Mouse (Mus musculus) testis, adult 2 months (tissue): ENCODE measurements around the gene Foxn3. TPM values are rescaled to one million over a fixed set of nuclear protein-coding genes. Genes with fewer than 3 reads are reported as not detected.

ENCODE experiments used
- H3K27ac ChIP-seq: fragments of 200-500 bp; 2 replicates; pipeline ENCODE4 v1.5.1; 2012; ENCODE audit warnings: low read depth, low read length; ENCODE audit not compliant: control insufficient read depth, insufficient read depth
- H3K27me3 ChIP-seq: fragments of 200-500 bp; 2 replicates; pipeline ENCODE4 v1.6.1; 2012; ENCODE audit warnings: mild to moderate bottlenecking, low read length, moderate library complexity; ENCODE audit not compliant: control insufficient read depth, insufficient read depth
- H3K36me3 ChIP-seq: fragments of 200-500 bp; 2 replicates; pipeline ENCODE4 v1.6.1; 2012; ENCODE audit warnings: mild to moderate bottlenecking, low read length; ENCODE audit not compliant: control insufficient read depth, insufficient read depth
- H3K4me1 ChIP-seq: fragments of 200-500 bp; 2 replicates; pipeline ENCODE4 v1.6.1; 2012; ENCODE audit warnings: low read length; ENCODE audit not compliant: control insufficient read depth, insufficient read depth
- H3K4me3 ChIP-seq: fragments of 200-500 bp; 2 replicates; pipeline ENCODE4 v1.5.1; 2012; ENCODE audit warnings: low read depth, mild to moderate bottlenecking, low read length, moderate library complexity, mixed read lengths; ENCODE audit not compliant: control insufficient read depth
- CTCF ChIP-seq: fragments of 200-500 bp; IDR thresholded peaks from 2 replicates; pipeline ENCODE4 v1.5.1; 2012; ENCODE audit warnings: low read depth, mild to moderate bottlenecking, inconsistent platforms, low read length, moderate library complexity; ENCODE audit not compliant: control insufficient read depth, insufficient read depth, insufficient replicate concordance
- POLR2A ChIP-seq: fragments of 200-500 bp; IDR thresholded peaks from 2 replicates; pipeline ENCODE4 v1.6.1; 2012; ENCODE audit warnings: low read depth, mild to moderate bottlenecking, inconsistent platforms, low read length, moderate library complexity; ENCODE audit not compliant: control insufficient read depth
- polyA plus RNA-seq: library from polyadenylated mRNA; depleted of rRNA; stranded (reverse); fragments of >200 nt; gene quantifications from 2 replicates; pipeline ENCODE4 v1.2.3, GENCODE M21; 2012

The Foxn3 gene
- polyA plus RNA-seq, 1 experiment, result 7.3 TPM

DNA sequence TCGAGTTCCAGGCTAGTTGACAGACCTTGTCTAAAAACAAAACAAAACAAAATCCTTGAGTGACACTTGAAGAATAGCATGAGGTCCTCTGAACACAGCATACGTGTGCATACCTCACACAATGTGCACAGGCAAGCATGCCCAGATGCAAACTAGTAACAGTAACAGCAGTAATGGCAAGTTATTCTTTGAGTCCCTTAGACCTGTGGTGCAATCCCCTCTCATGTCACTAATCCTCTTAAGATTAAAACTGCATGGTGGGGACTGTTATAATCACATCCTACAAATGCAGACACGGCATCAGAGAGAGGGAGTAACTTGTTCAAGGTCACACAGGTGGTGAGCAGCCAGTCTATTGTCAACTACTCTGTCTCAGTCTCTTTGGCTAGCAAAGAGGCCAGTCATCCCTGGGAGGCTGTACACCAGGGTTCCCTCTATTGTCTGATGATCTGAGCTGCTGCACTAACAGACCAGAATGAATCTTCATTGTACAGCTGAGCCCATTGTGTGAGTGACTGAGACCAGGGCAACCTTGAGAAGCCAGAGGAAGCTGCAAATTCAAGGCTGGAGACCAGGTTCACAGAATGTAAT lies 383.1 kb downstream of the Foxn3 start:
- TF ChIP-seq CTCF (no peak), POLR2A (no peak)
- no peaks in the 10 kb centered on the region for H3K27me3 ChIP-seq
- no peaks in the 10 kb centered on the region for H3K36me3 ChIP-seq
- H3K4me3 ChIP-seq, result no peak overlapping the region
- no peak overlapping the region for H3K27ac ChIP-seq
- no peaks in the 10 kb centered on the region for H3K4me1 ChIP-seq

- Histone ChIP-seq H3K4me1 (no peaks in the 10 kb centered on the region), H3K36me3 (no peaks in the 10 kb centered on the region), H3K27ac (no peak overlapping the region), H3K27me3 (no peaks in the 10 kb centered on the region), H3K4me3 (no peak overlapping the region)
- TF ChIP-seq POLR2A, result no peak
- TF ChIP-seq CTCF, result no peak
These were observed 388.3 kb downstream of the Foxn3 start for GRCm38 (mm10) chr12:99174979-99175621.

DNA sequence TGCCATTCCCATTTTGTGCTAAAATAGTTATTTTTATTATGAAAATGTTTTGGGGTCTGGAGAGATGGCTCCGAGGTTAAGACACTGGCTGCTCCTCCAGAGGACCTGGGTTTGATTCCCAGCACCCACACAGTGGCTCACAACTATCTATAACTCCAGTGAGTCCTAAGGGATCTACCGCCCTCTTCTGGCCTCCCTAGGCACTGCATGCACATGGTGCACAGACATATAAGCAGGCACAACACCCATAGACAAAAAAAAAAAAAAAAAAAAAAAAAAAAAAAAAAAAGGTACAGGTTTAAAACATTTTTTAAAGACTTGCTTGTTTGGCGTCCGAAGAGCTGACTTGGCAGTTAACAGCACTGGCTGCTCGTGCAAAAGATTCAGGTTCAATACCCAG lies 391.2 kb downstream of the Foxn3 start:
- no peak overlapping the region for H3K27ac ChIP-seq
- no peak overlapping the region for H3K4me3 ChIP-seq
- no peaks in the 10 kb centered on the region for H3K4me1 ChIP-seq
- no peaks in the 10 kb centered on the region for H3K36me3 ChIP-seq
- H3K27me3 ChIP-seq, result no peaks in the 10 kb centered on the region
- TF ChIP-seq POLR2A (no peak), CTCF (peak; percentile 57; the same call in 1 of the 2 replicates)

- no peak overlapping the region for H3K4me3 ChIP-seq
- no peaks in the 10 kb centered on the region for H3K36me3 ChIP-seq
- TF ChIP-seq POLR2A, result no peak
- TF ChIP-seq CTCF, result no peak
These were observed 393.5 kb downstream of the Foxn3 start for GRCm38 (mm10) chr12:99169925-99170324.

GRCm38 (mm10) chr12:99166091-99166490 lies 397.3 kb downstream of the Foxn3 start:
- H3K4me3 ChIP-seq, result no peak overlapping the region
- peaks cover 3% of the 10 kb centered on the region for H3K4me1 ChIP-seq
- TF ChIP-seq CTCF, result no peak
- TF ChIP-seq POLR2A, result no peak
- no peak overlapping the region for H3K27ac ChIP-seq
- H3K27me3 ChIP-seq, result no peaks in the 10 kb centered on the region
- no peaks in the 10 kb centered on the region for H3K36me3 ChIP-seq

More at GRCm38 (mm10) chr12:99169925-99170324, 393.5 kb downstream of the Foxn3 start:
- Histone ChIP-seq H3K4me1 (no peaks in the 10 kb centered on the region), H3K27ac (no peak overlapping the region), H3K27me3 (no peaks in the 10 kb centered on the region)

DNA sequence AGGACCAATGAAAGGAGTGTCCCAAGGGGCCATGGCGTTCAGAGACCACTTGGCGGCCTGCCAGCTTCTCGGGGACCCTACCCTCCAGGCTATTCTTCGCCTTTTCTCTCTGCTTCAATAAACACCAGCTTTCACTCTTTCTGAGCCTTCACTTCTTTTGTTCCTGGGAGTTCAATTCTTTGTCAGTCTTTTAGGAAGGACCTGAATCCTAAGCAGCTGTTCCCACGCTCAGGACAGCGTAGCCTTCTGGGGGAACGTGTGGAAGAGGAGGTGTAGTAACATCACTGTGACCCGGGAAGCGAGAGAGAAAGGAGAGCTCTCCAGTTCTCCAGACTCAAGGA lies 400.1 kb downstream of the Foxn3 start:
- Histone ChIP-seq H3K36me3 (no peaks in the 10 kb centered on the region), H3K27me3 (no peaks in the 10 kb centered on the region), H3K4me1 (peaks cover 3% of the 10 kb centered on the region), H3K27ac (no peak overlapping the region), H3K4me3 (peak overlapping the region; percentile 77)
- TF ChIP-seq POLR2A, result no peak
- TF ChIP-seq CTCF, result no peak

DNA sequence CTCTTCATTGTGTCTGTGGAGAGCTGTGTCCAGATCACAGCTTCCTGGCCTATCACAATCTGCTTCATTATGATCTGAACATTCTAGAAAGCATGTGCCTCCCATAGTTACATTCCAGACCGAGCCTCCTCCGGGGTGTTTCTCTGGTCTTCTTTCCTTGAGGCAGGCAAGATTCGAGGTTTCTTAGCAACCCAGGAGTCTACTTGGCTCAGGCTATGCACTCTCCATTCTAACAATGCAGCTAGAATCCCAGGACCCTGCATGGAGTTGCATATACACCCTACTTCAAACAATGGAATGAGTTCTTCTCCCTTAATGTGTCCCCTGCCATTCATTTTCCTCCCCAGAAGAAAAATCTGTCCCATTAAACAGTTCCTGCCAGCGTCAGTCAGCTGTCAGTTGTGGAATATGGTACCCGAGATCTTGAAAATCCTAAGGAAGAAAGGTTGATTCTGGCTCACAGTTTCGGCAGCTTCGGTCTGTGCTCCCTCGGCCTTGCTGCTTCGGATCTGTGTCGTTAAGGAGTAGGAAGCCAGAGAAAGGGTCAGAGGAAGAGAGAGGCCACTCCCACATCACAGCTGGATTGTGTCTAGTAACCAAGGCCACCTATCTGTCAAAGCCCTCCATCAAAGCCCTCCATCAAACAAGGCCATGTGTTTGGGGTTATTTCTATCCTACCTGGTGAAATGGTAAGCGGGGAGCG lies 400.6 kb downstream of the Foxn3 start:
- Histone ChIP-seq H3K4me1 (peaks cover 3% of the 10 kb centered on the region), H3K27ac (no peak overlapping the region), H3K27me3 (no peaks in the 10 kb centered on the region), H3K36me3 (no peaks in the 10 kb centered on the region), H3K4me3 (peak overlapping the region; percentile 77)
- TF ChIP-seq CTCF (no peak), POLR2A (no peak)
